Mouse (Mus musculus): ENCODE results near the gene Gopc.
"Not testable (repeated sequence)": the region's sequence is repeated elsewhere in the genome, so short reads cannot be mapped to it uniquely, and the experiment has no call there.

- TF ChIP-seq CTCF (IDR thresholded peaks at IDR 0.05; ENCODE audit: low read depth), result peak; percentile 36
- not testable (repeated sequence) for TF ChIP-seq EP300 (IDR thresholded peaks at IDR 0.05; ENCODE audit: low read depth)
Observed at GRCm38 (mm10) chr10:52343324-52343723, 38.6 kb downstream of the Gopc start.

All from liver, embryonic 14.5 days (tissue).